Mouse (Mus musculus) ES-Bruce4 (cell line): ENCODE data around the gene Ano7.

Experiments
- CTCF ChIP-seq: IDR thresholded peaks from one replicate; pipeline ENCODE4 v1.8.1; 2011; ENCODE audit warnings: low read depth, low read length
- EP300 ChIP-seq: IDR thresholded peaks from 2 replicates; pipeline ENCODE4 v1.6.1; 2011; ENCODE audit warnings: low read depth, low read length; ENCODE audit not compliant: insufficient read depth
- POLR2A ChIP-seq: IDR thresholded peaks from one replicate; pipeline ENCODE4 v1.8.1; 2011; ENCODE audit warnings: low read length; ENCODE audit not compliant: insufficient read depth

- TF ChIP-seq CTCF = no peak
- TF ChIP-seq POLR2A = no peak
- no peak for TF ChIP-seq EP300
Observed at GRCm38 (mm10) chr1:93388906-93389305, 15.2 kb downstream of the Ano7 start.
